In genomic region chr2:51972142-51972541, GRCm38 (mm10) we compare ENCODE assay signal across 8 mouse cellular contexts. TPM values are rescaled to one million over a fixed set of nuclear protein-coding genes. Genes with fewer than 3 reads are reported as not detected.
DNase-seq lines count a peak whose midpoint lies in the region; ATAC-seq and TF ChIP-seq lines count a peak whose summit lies in the region.

No protein-coding gene starts in this region.

- H3K4me1 ChIP-seq in bone marrow, adult 2 months (ENCODE audit: control insufficient read depth, insufficient read depth, low read length), result no peaks in the 10 kb centered on the region; the same call in 1 of the 2 replicates
- H3K4me1 ChIP-seq in forebrain, embryonic 15.5 days, result peaks cover 14% of the 10 kb centered on the region
- H3K4me1 ChIP-seq in intestine, embryonic 14.5 days (replicated peaks; ENCODE audit: control insufficient read depth, insufficient read depth, low read length), result 0 out of 2 replicates have a peak, but pooled peaks cover 3% of the 10 kb centered on the region
- H3K4me1 ChIP-seq in liver, embryonic 15.5 days (replicated peaks), result peaks cover 13% of the 10 kb centered on the region
- peaks cover 5% of the 10 kb centered on the region for H3K4me1 ChIP-seq in neural tube, embryonic 13.5 days (replicated peaks)

- H3K27ac ChIP-seq in gastrocnemius, adult 2 months, result peak overlapping the region; percentile 92
- H3K27ac ChIP-seq in bone marrow, adult 2 months (ENCODE audit: control insufficient read depth, insufficient read depth, low read depth, low read length, poor library complexity), result peak overlapping the region; percentile 97
- no peak overlapping the region for H3K27ac ChIP-seq in forebrain, embryonic 15.5 days (replicated peaks)
- peak overlapping the region; percentile 88; the same call in 1 of the 2 replicates for H3K27ac ChIP-seq in intestine, embryonic 14.5 days (ENCODE audit: low read depth)
- peak overlapping the region; percentile 78; the same call in 1 of the 2 replicates for H3K27ac ChIP-seq in liver, embryonic 15.5 days (replicated peaks)
- H3K27ac ChIP-seq in neural tube, embryonic 13.5 days (replicated peaks), result no peak overlapping the region

- no peaks in the 10 kb centered on the region for H3K36me3 ChIP-seq in forebrain, embryonic 15.5 days
- H3K36me3 ChIP-seq in intestine, embryonic 14.5 days (ENCODE audit: control insufficient read depth, insufficient read depth, low read length), result no peaks in the 10 kb centered on the region
- no peaks in the 10 kb centered on the region for H3K36me3 ChIP-seq in liver, embryonic 15.5 days (replicated peaks)
- no peaks in the 10 kb centered on the region for H3K36me3 ChIP-seq in neural tube, embryonic 13.5 days

- ATAC-seq in forebrain, embryonic 15.5 days (replicated peaks), result no peak; the same call in 1 of the 2 replicates
- ATAC-seq in intestine, embryonic 14.5 days (replicated peaks; ENCODE audit: low FRiP score, low TSS enrichment, low read depth), result peak; percentile 48; the same call in 1 of the 2 replicates
- peak; percentile 35; the same call in 1 of the 2 replicates for ATAC-seq in liver, embryonic 15.5 days (ENCODE audit: insufficient read depth)
- ATAC-seq in neural tube, embryonic 13.5 days (ENCODE audit: low read depth), result 0 out of 2 replicates have a peak, but pooled peaks have one; percentile 40

- peak overlapping the region; percentile 91 for H3K4me3 ChIP-seq in gastrocnemius, adult 2 months
- H3K4me3 ChIP-seq in bone marrow, adult 2 months (replicated peaks; ENCODE audit: control insufficient read depth, low read depth, low read length), result peak overlapping the region; percentile 85
- H3K4me3 ChIP-seq in forebrain, embryonic 15.5 days, result peak overlapping the region; percentile 61
- H3K4me3 ChIP-seq in intestine, embryonic 14.5 days (ENCODE audit: low read depth, low read length), result peak overlapping the region; percentile 63
- peak overlapping the region; percentile 73 for H3K4me3 ChIP-seq in liver, embryonic 15.5 days (replicated peaks)
- peak overlapping the region; percentile 57 for H3K4me3 ChIP-seq in neural tube, embryonic 13.5 days

- H3K4me2 ChIP-seq in forebrain, embryonic 15.5 days (replicated peaks), result peak overlapping the region; percentile 92; the same call in 1 of the 2 replicates
- H3K4me2 ChIP-seq in intestine, embryonic 14.5 days (ENCODE audit: low read length), result peak overlapping the region; percentile 63
- H3K4me2 ChIP-seq in liver, embryonic 15.5 days, result peak overlapping the region; percentile 76
- peak overlapping the region; percentile 86 for H3K4me2 ChIP-seq in neural tube, embryonic 13.5 days

- peak; percentile 24 for DNase-seq in gastrocnemius, adult 2 months
- DNase-seq in gastrocnemius, postnatal 25 days, result no peak
- DNase-seq in intestine, embryonic 14.5 days (ENCODE audit: low spot score), result no peak
- no peak for DNase-seq in layer of hippocampus, adult 9-11 months

- H3K9ac ChIP-seq in forebrain, embryonic 15.5 days (replicated peaks), result no peak overlapping the region
- H3K9ac ChIP-seq in intestine, embryonic 14.5 days (ENCODE audit: low read length), result no peak overlapping the region
- H3K9ac ChIP-seq in liver, embryonic 15.5 days, result no peak overlapping the region
- H3K9ac ChIP-seq in neural tube, embryonic 13.5 days, result peak overlapping the region; percentile 74; the same call in 1 of the 2 replicates

- TF ChIP-seq CTCF in gastrocnemius, adult 2 months (IDR thresholded peaks at IDR 0.05), result no peak
- no peak for TF ChIP-seq CTCF in bone marrow, adult 2 months (IDR thresholded peaks at IDR 0.05; ENCODE audit: control insufficient read depth, insufficient read depth, low read length)

- H3K9me3 ChIP-seq in forebrain, embryonic 15.5 days, result no peaks in the 10 kb centered on the region
- 0 out of 2 replicates have a peak, but pooled peaks cover 2% of the 10 kb centered on the region for H3K9me3 ChIP-seq in intestine, embryonic 14.5 days (ENCODE audit: control insufficient read depth, low read length)
- H3K9me3 ChIP-seq in liver, embryonic 15.5 days (replicated peaks), result no peaks in the 10 kb centered on the region
- no peaks in the 10 kb centered on the region for H3K9me3 ChIP-seq in neural tube, embryonic 13.5 days

- intact Hi-C loops in gastrocnemius, adult 2 months (cut with DNase I), result no loop called here

- no peak for TF ChIP-seq POLR2A in bone marrow, adult 2 months (IDR thresholded peaks at IDR 0.05; ENCODE audit: borderline replicate concordance, control insufficient read depth, low read depth, low read length)

- WGBS in bone marrow, adult 2 months, result 1% methylated on average over 5 of the region's 5 CpGs
- 62% methylated on average over 5 of the region's 5 CpGs for WGBS in forebrain, embryonic 15.5 days
- WGBS in intestine, embryonic 14.5 days, result 49% methylated on average over 5 of the region's 5 CpGs
- WGBS in liver, embryonic 15.5 days (ENCODE audit: insufficient replicate concordance), result 18% methylated on average over 5 of the region's 5 CpGs
- WGBS in neural tube, embryonic 13.5 days, result 63% methylated on average over 5 of the region's 5 CpGs

- no peaks in the 10 kb centered on the region for H3K27me3 ChIP-seq in forebrain, embryonic 15.5 days
- H3K27me3 ChIP-seq in intestine, embryonic 14.5 days (replicated peaks; ENCODE audit: control insufficient read depth, insufficient read depth, low read length), result no peaks in the 10 kb centered on the region
- H3K27me3 ChIP-seq in liver, embryonic 15.5 days, result no peaks in the 10 kb centered on the region
- no peaks in the 10 kb centered on the region for H3K27me3 ChIP-seq in neural tube, embryonic 13.5 days

RNA-seq across cellular contexts. Expression of gene Nmi, which starts 1.2 kb away (rescaled TPM):
- total RNA-seq in gastrocnemius, adult 2 months (2021), result 1 to 10 TPM; 2.4 to 3.2 TPM
- total RNA-seq in gastrocnemius, postnatal 25 days (2021), result 1 to 10 TPM; 2.4 to 3.6 TPM
- 12.8 and 32.0 TPM in 2 replicates for polyA plus RNA-seq in bone marrow, adult 2 months (2011; ENCODE audit: insufficient read depth, insufficient read length, low replicate concordance, missing spikeins)
- 4.7 and 6.0 TPM in 2 replicates for polyA plus RNA-seq in forebrain, embryonic 15.5 days (2015; fragmentation: Nextera tagmentation; extraction: Ambion mirVana)
- 15.6 and 18.5 TPM in 2 replicates for polyA plus RNA-seq in intestine, embryonic 14.5 days (2014; fragmentation: Nextera tagmentation; extraction: Ambion mirVana)
- 9.0 and 11.9 TPM in 2 replicates for polyA plus RNA-seq in liver, embryonic 15.5 days (2015; fragmentation: Nextera tagmentation; extraction: Ambion mirVana)
- 5.6 and 5.9 TPM in 2 replicates for polyA plus RNA-seq in neural tube, embryonic 13.5 days (2015; fragmentation: Nextera tagmentation; extraction: Ambion mirVana)

RNA-seq across cellular contexts. Expression of gene Rbm43, which starts 37.2 kb away (rescaled TPM):
- 1 to 10 TPM; 1.0 to 1.2 TPM for total RNA-seq in gastrocnemius, adult 2 months (2021)
- 1 to 10 TPM; 1.4 to 1.8 TPM for total RNA-seq in gastrocnemius, postnatal 25 days (2021)
- polyA plus RNA-seq in bone marrow, adult 2 months (2011; ENCODE audit: insufficient read depth, insufficient read length, low replicate concordance, missing spikeins), result 20.0 and 26.1 TPM in 2 replicates
- polyA plus RNA-seq in forebrain, embryonic 15.5 days (2015; fragmentation: Nextera tagmentation; extraction: Ambion mirVana), result 5.5 and 6.3 TPM in 2 replicates
- polyA plus RNA-seq in intestine, embryonic 14.5 days (2014; fragmentation: Nextera tagmentation; extraction: Ambion mirVana), result 11.9 TPM in 2 replicates
- 20.3 and 22.0 TPM in 2 replicates for polyA plus RNA-seq in liver, embryonic 15.5 days (2015; fragmentation: Nextera tagmentation; extraction: Ambion mirVana)
- polyA plus RNA-seq in neural tube, embryonic 13.5 days (2015; fragmentation: Nextera tagmentation; extraction: Ambion mirVana), result 3.6 and 6.1 TPM in 2 replicates

Comparison
In these comparisons a context has a peak if more than half of its experiments do, and no peak if none do; other contexts are left out.
1. H3K27ac ChIP-seq: peak in gastrocnemius, adult 2 months (single experiment), bone marrow, adult 2 months (single experiment), intestine, embryonic 14.5 days (single experiment) and liver, embryonic 15.5 days (single experiment); none in forebrain, embryonic 15.5 days (single experiment) and neural tube, embryonic 13.5 days (single experiment).
2. Peak in every context shown above with its lines, with median percentiles within 50 percentile points of each other: H3K4me3 ChIP-seq and H3K4me2 ChIP-seq.